Mouse (Mus musculus): ENCODE measurements around the gene Zfp978.

DNA sequence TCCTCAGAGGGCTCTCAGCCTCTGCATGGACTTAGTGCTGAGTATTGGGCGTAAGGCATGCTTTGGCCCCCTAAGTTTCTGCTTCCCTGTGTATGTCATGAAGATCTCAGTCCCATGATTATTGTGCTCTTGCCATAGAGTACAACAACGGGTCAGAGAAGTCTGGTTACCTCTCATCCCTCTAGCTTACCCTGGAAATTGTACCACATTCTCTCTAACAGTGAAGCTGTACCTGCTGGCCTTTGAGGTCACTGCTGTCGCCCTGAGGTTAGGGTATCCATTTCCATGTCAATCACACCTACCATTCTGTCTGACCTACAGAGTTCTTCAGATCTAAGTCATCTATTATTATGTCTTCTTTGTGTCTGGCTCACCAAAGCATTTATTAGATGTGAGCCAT, 62.0 kb downstream of the Zfp978 start:
- TF ChIP-seq CTCF (IDR thresholded peaks at IDR 0.05) (no peak), EP300 (IDR thresholded peaks at IDR 0.05) (no peak)
